Mouse (Mus musculus) forebrain, postnatal 0 days (tissue): ENCODE measurements around the gene Rspo3. TPM values are rescaled to one million over a fixed set of nuclear protein-coding genes. Genes with fewer than 3 reads are reported as not detected.
A peak's percentile ranks its signal among the peaks of the same experiment; 100 is the strongest.

Experiments
- ATAC-seq: fragments of 200-750 bp; cut with Nextera tagmentation; 2 replicates; pipeline ENCODE4 v1.8.0; 2017; ENCODE audit warnings: mild to moderate bottlenecking, moderate library complexity
- DNase-seq: peaks from one replicate; pipeline ENCODE4 v3.0.0-alpha.2; 2015
- H3K27ac ChIP-seq: fragments of 300-500 bp; sonication (generic); 2 replicates; pipeline ENCODE4 v1.5.1; 2014; ENCODE audit warnings: low read depth, mild to moderate bottlenecking, antibody characterized with exemption, low read length, moderate library complexity, mixed read lengths
- H3K27me3 ChIP-seq: fragments of 300-500 bp; sonication (generic); 2 replicates; pipeline ENCODE4 v1.6.1; 2014; ENCODE audit warnings: mild to moderate bottlenecking, low read length, mixed read lengths; ENCODE audit not compliant: insufficient read depth
- H3K36me3 ChIP-seq: fragments of 300-500 bp; sonication (generic); 2 replicates; pipeline ENCODE4 v1.6.1; 2014; ENCODE audit warnings: mild to moderate bottlenecking, moderate library complexity; ENCODE audit not compliant: insufficient read depth
- H3K4me1 ChIP-seq: fragments of 300-500 bp; sonication (generic); 2 replicates; pipeline ENCODE4 v1.6.1; 2014; ENCODE audit warnings: antibody characterized with exemption; ENCODE audit not compliant: insufficient read depth
- H3K4me2 ChIP-seq: fragments of 300-500 bp; sonication (generic); 2 replicates; pipeline ENCODE4 v1.6.1; 2014; ENCODE audit warnings: low read depth, mild to moderate bottlenecking, moderate library complexity
- H3K4me3 ChIP-seq: fragments of 300-500 bp; sonication (generic); 2 replicates; pipeline ENCODE4 v1.5.1; 2014; ENCODE audit warnings: low read depth, low read length, mixed read lengths
- H3K9ac ChIP-seq: fragments of 300-500 bp; sonication (generic); 2 replicates; pipeline ENCODE4 v1.6.1; 2014; ENCODE audit warnings: mild to moderate bottlenecking
- H3K9me3 ChIP-seq: fragments of 300-500 bp; sonication (generic); 2 replicates; pipeline ENCODE4 v1.6.1; 2016; ENCODE audit warnings: low read length
- CTCF ChIP-seq: sonication (generic); IDR thresholded peaks from 2 replicates; pipeline ENCODE4 v1.5.1; 2016; ENCODE audit warnings: antibody characterized with exemption, control low read depth, low read depth
- WGBS: fragments of 180-500 bp; shearing (Covaris S2); extraction: QIAGEN DNeasy Blood & Tissue Kit; methylation state at CpG from one replicate; pipeline ENCODE4 v1.1.7; 2014; 5-methylcytosine and 5-hydroxymethylcytosine counted together
- polyA plus RNA-seq: library from polyadenylated mRNA; unstranded; fragments of >200 nt; fragmentation: Nextera tagmentation; extraction: Ambion mirVana; gene quantifications from 2 replicates; pipeline ENCODE4 v1.2.1, GENCODE M21; 2015
- total RNA-seq: library from RNA; depleted of rRNA; stranded (reverse); fragments of >200 nt; gene quantifications from 2 replicates; pipeline ENCODE4 v1.2.3, GENCODE M21; 2014; rRNA removed

Gene Rspo3
- total and polyA plus RNA-seq, 2 experiments from 2014 or later, result 5.9 to 8.7 TPM

- H3K27me3 ChIP-seq, result no peaks in the 10 kb centered on the region
- DNase-seq (no peak), ATAC-seq (no peak)
- no peaks in the 10 kb centered on the region for H3K36me3 ChIP-seq
- no peaks in the 10 kb centered on the region for H3K4me1 ChIP-seq
- 91% methylated on average over 3 of the region's 3 CpGs for WGBS
- no peaks in the 10 kb centered on the region for H3K9me3 ChIP-seq
- no peak overlapping the region for H3K4me2 ChIP-seq
- no peak for TF ChIP-seq CTCF
- no peak overlapping the region for H3K9ac ChIP-seq
- H3K27ac ChIP-seq, result no peak overlapping the region
- H3K4me3 ChIP-seq, result no peak overlapping the region
These were observed 90.6 kb downstream of the Rspo3 start for GRCm38 (mm10) chr10:29445076-29445475.

- no peak overlapping the region for H3K9ac ChIP-seq
- 86% methylated on average over 5 of the region's 5 CpGs for WGBS
- H3K36me3 ChIP-seq, result no peaks in the 10 kb centered on the region
- H3K4me3 ChIP-seq, result no peak overlapping the region
- no peak for TF ChIP-seq CTCF
- no peaks in the 10 kb centered on the region for H3K9me3 ChIP-seq
- no peak overlapping the region for H3K4me2 ChIP-seq
- no peak overlapping the region for H3K27ac ChIP-seq
- DNase-seq (no peak), ATAC-seq (no peak)
- H3K27me3 ChIP-seq, result no peaks in the 10 kb centered on the region
- no peaks in the 10 kb centered on the region for H3K4me1 ChIP-seq
These were observed 94.4 kb downstream of the Rspo3 start for GRCm38 (mm10) chr10:29441297-29441696.

DNA sequence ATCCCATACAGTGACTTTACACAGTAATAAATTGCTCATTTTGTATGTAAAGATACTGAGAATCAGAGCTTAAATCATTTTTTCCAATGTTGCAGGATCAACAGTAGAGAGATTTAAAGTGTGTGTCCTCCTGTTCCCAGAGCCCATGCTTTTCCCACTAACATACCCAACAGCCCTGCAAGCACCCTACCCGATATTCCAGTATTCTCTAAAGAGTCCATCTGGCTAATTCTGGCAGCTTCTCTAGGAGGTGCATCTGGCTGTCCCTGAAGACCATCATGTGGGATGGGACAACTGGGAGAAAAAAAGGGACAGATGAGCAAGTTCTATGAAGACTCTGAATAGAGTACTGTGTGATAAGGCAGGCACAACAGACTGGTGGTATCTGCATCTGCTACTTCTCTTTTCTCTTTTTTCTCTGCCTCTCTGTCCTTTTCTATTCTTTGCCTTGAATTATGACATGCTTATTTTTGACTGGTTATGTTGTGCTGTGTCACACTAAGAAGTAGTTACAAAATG, 102.7 kb downstream of the Rspo3 start:
- no peak for TF ChIP-seq CTCF
- H3K4me2 ChIP-seq, result no peak overlapping the region
- H3K9ac ChIP-seq, result no peak overlapping the region
- DNase-seq (no peak), ATAC-seq (peak; percentile 67)
- H3K27me3 ChIP-seq, result no peaks in the 10 kb centered on the region
- no peak overlapping the region for H3K27ac ChIP-seq
- no peaks in the 10 kb centered on the region for H3K4me1 ChIP-seq
- H3K4me3 ChIP-seq, result no peak overlapping the region
- H3K36me3 ChIP-seq, result no peaks in the 10 kb centered on the region
- WGBS, result 76% methylated on average over 1 of the region's 1 CpGs
- H3K9me3 ChIP-seq, result no peaks in the 10 kb centered on the region

DNA sequence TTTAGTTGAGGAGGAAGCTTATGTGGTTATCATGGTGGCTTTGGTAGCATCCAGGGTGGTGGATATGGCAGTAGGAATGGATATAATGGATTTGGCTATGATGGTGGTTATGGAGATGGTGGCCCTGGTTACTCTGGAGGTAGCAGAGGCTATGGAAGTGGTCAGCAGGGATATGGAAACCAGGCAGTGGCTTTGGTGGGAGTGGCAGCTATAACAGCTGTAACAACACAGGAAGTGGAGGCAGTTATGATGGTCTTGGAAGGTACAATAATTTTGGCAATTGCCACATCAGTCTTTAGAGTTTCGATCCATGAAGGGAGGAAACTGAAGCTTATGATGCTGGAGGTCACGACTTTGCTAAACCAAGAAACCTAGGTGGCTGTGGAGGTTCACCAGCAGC, 109.0 kb downstream of the Rspo3 start:
- no peak for TF ChIP-seq CTCF
- Histone ChIP-seq H3K4me1 (no peaks in the 10 kb centered on the region), H3K27me3 (no peaks in the 10 kb centered on the region), H3K9me3 (no peaks in the 10 kb centered on the region), H3K9ac (no peak overlapping the region), H3K4me3 (no peak overlapping the region), H3K4me2 (no peak overlapping the region), H3K36me3 (no peaks in the 10 kb centered on the region), H3K27ac (no peak overlapping the region)
- WGBS, result 87% methylated on average over 2 of the region's 2 CpGs
- DNase-seq (no peak), ATAC-seq (no peak)

GRCm38 (mm10) chr10:29424571-29424970, 111.1 kb downstream of the Rspo3 start:
- no peak overlapping the region for H3K4me2 ChIP-seq
- H3K27me3 ChIP-seq, result no peaks in the 10 kb centered on the region
- 66% methylated on average over 2 of the region's 2 CpGs for whole genome bisulfite sequencing
- H3K27ac ChIP-seq, result no peak overlapping the region
- H3K4me3 ChIP-seq, result no peak overlapping the region
- no peaks in the 10 kb centered on the region for H3K9me3 ChIP-seq
- no peaks in the 10 kb centered on the region for H3K4me1 ChIP-seq
- TF ChIP-seq CTCF, result no peak
- no peaks in the 10 kb centered on the region for H3K36me3 ChIP-seq
- H3K9ac ChIP-seq, result no peak overlapping the region
- peak; percentile 11 for DNase-seq
- ATAC-seq, result peak; percentile 67

DNA sequence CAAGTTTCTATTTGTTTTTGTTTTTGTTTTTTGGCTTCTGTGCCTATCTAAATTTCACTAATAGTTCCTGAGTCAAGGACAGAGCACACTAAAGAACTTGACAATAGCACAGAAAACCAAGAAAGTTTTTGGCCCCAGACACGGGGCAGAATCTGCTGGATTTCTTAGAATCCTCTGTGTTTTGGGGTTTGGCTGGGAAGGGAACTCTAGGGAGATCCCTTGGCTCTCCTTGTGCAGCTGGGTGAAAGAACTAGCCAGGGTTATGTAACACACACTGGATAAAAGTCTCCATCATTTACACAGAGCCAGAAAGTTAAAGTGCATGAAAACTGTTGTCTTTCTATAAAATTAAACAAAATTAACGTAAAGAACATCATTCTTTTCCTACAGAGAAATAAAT, 121.3 kb downstream of the Rspo3 start:
- H3K27me3 ChIP-seq, result no peaks in the 10 kb centered on the region
- TF ChIP-seq CTCF, result no peak
- no peak for ATAC-seq

DNA sequence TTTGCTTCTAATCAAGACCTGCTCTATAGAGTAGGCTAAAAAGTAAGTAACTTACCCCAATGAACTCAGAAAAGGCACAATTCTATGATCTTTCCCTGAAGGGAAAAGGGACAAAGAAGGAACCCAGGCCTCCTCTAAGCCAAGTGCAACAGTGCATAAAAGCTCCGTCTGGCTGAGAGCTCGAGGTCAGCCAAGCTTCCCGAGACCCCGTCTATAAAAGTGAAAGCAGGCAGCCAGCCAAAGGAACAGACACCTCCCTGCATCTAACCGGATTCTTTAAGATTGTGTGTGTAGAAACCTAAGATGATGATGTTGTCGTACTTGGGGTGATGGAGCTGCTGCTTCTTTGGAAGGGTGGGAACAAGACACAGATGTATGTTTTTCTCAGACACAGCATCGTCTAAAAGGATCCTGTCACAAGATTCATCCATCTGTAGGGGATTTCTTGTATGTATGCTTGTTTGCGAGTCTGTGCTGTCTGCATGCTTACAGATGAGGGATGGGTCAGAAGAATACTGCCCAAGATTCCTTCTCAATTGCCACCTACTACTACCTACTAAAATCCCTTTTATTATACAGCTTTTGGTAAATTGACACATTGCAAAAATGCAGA, 132.9 kb downstream of the Rspo3 start:
- Histone ChIP-seq H3K27ac (no peak overlapping the region), H3K36me3 (no peaks in the 10 kb centered on the region), H3K4me3 (no peak overlapping the region), H3K4me2 (no peak overlapping the region), H3K27me3 (no peaks in the 10 kb centered on the region), H3K9ac (no peak overlapping the region), H3K4me1 (peaks cover 4% of the 10 kb centered on the region; the same call in 1 of the 2 replicates), H3K9me3 (no peaks in the 10 kb centered on the region)
- TF ChIP-seq CTCF, result no peak
- DNase-seq (no peak), ATAC-seq (peak; percentile 32)
- 18% methylated on average over 8 of the region's 8 CpGs for WGBS

More for the DNA sequence above, 121.3 kb downstream of the Rspo3 start:
- Histone ChIP-seq H3K4me3 (no peak overlapping the region), H3K4me1 (no peaks in the 10 kb centered on the region), H3K9ac (no peak overlapping the region), H3K27ac (no peak overlapping the region), H3K9me3 (no peaks in the 10 kb centered on the region), H3K4me2 (no peak overlapping the region), H3K36me3 (no peaks in the 10 kb centered on the region)
- no peak for DNase-seq
- 73% methylated on average over 2 of the region's 2 CpGs for WGBS

Other genes starting within 250 kb of the Rspo3 start
- gene Echdc1, start 222.7 kb downstream of the Rspo3 start, total RNA-seq, result 16.1 and 16.2 TPM in 2 replicates
- 19.6 and 22.4 TPM in 2 replicates for gene Echdc1, start 222.7 kb downstream of the Rspo3 start, polyA plus RNA-seq
- gene Rnf146, start 173.4 kb downstream of the Rspo3 start, total RNA-seq, result 68.9 and 79.4 TPM in 2 replicates
- gene Rnf146, start 173.4 kb downstream of the Rspo3 start, polyA plus RNA-seq, result 57.0 and 61.9 TPM in 2 replicates